Comparison of ENCODE assay signal across 22 mouse cellular contexts in genomic region chr19:42230288-42230568, GRCm38 (mm10). TPM values are rescaled to one million over a fixed set of nuclear protein-coding genes. Genes with fewer than 3 reads are reported as not detected.
DNase-seq lines count a peak whose midpoint lies in the region; ATAC-seq and TF ChIP-seq lines count a peak whose summit lies in the region.
"Had no signal": no experiment of that assay in that cellular context is flagged by ENCODE, and none has a peak within 500 bp of the region (broad histone marks: within the 10 kb centered on the region; RNA-seq: fewer than 3 reads in every experiment).

No protein-coding gene starts in this region.

- no peak overlapping the region for H3K4me3 ChIP-seq in liver, embryonic 14.5 days (ENCODE audit: insufficient read depth in 1 of 2, low read depth in 2 of 2, low read length in 2 of 2)
- H3K4me3 ChIP-seq: embryonic facial prominence, embryonic 13.5 days; forebrain, embryonic 10.5 days; gastrocnemius, adult 2 months; heart, embryonic 10.5 days; hindbrain, embryonic 10.5 days; limb, embryonic 13.5 days; lung, embryonic 15.5 days; myocyte had no signal

- no peak for TF ChIP-seq EP300 in liver, embryonic 14.5 days (IDR thresholded peaks at IDR 0.05; ENCODE audit: low read depth)

- peak; percentile 57; the same call in 1 of the 2 replicates for ATAC-seq in erythroblast, adult 5-6 weeks (replicated peaks; ENCODE audit: low FRiP score, poor library complexity, severe bottlenecking)
- ATAC-seq in liver, embryonic 14.5 days (ENCODE audit: insufficient read depth) = peak; percentile 60; the same call in 1 of the 2 replicates
- ATAC-seq: CD4-positive, CD25-positive, alpha-beta regulatory T cell, adult 4 months had no signal

- no peaks in the 10 kb centered on the region for H3K36me3 ChIP-seq in liver, embryonic 14.5 days (replicated peaks; ENCODE audit: control insufficient read depth, insufficient read depth, low read depth)
- H3K36me3 ChIP-seq: embryonic facial prominence, embryonic 13.5 days; forebrain, embryonic 10.5 days; heart, embryonic 10.5 days; hindbrain, embryonic 10.5 days; limb, embryonic 13.5 days; lung, embryonic 15.5 days had no signal

- no peak for TF ChIP-seq CTCF in liver, embryonic 14.5 days (IDR thresholded peaks at IDR 0.05; ENCODE audit: low read depth)

- DNase-seq in spleen, adult 12 weeks (ENCODE audit: low spot score) = peak; percentile 2
- DNase-seq in spleen, adult 18-20 months = no peak
- DNase-seq in liver, embryonic 14.5 days (ENCODE audit: low read depth in 3 of 3, low spot score in 3 of 3) = peak; percentile 39 to 50 (median 41)
- DNase-seq in frontal cortex, postnatal 36 days (ENCODE audit: low spot score in 2 of 2) = no peak
- no peak for DNase-seq in kidney, adult 8-10 months
- DNase-seq in cerebellum, adult 9-11 months = no peak
- no peak for DNase-seq in left cerebral cortex, adult 18-20 months (ENCODE audit: low spot score in 2 of 2)
- DNase-seq: adrenal gland, adult 2 months; cerebellum, postnatal 10 days; gastrocnemius, adult 2 months; kidney, postnatal 10 days; layer of hippocampus, adult 9-11 months; midbrain, embryonic 14.5 days had no signal

- H3K27ac ChIP-seq in liver, embryonic 14.5 days = no peak overlapping the region
- H3K27ac ChIP-seq: embryonic facial prominence, embryonic 13.5 days; forebrain, embryonic 10.5 days; gastrocnemius, adult 2 months; heart, embryonic 10.5 days; hindbrain, embryonic 10.5 days; limb, embryonic 13.5 days; lung, embryonic 15.5 days had no signal

- no peak overlapping the region for H3K9ac ChIP-seq in liver, embryonic 14.5 days (replicated peaks)
- H3K9ac ChIP-seq: embryonic facial prominence, embryonic 13.5 days; limb, embryonic 13.5 days; lung, embryonic 15.5 days had no signal

- H3K4me1 ChIP-seq in liver, embryonic 14.5 days (replicated peaks; ENCODE audit: control insufficient read depth in 2 of 2, insufficient read depth in 2 of 2, low read length in 1 of 2) = peaks cover 15 to 16% of the 10 kb centered on the region in 2 experiments
- H3K4me1 ChIP-seq: embryonic facial prominence, embryonic 13.5 days; forebrain, embryonic 10.5 days; heart, embryonic 10.5 days; hindbrain, embryonic 10.5 days; limb, embryonic 13.5 days; lung, embryonic 15.5 days had no signal

- H3K9me3 ChIP-seq in liver, embryonic 14.5 days (ENCODE audit: control insufficient read depth, low read length) = no peaks in the 10 kb centered on the region
- H3K9me3 ChIP-seq: embryonic facial prominence, embryonic 13.5 days; forebrain, embryonic 10.5 days; heart, embryonic 10.5 days; hindbrain, embryonic 10.5 days; limb, embryonic 13.5 days; lung, embryonic 15.5 days had no signal

- WGBS in liver, embryonic 14.5 days (ENCODE audit: insufficient replicate concordance) = 19% methylated on average over 5 of the region's 5 CpGs

- peak overlapping the region; percentile 40 for H3K4me2 ChIP-seq in liver, embryonic 14.5 days (ENCODE audit: low read depth)
- H3K4me2 ChIP-seq: embryonic facial prominence, embryonic 13.5 days; limb, embryonic 13.5 days; lung, embryonic 15.5 days had no signal

- no peaks in the 10 kb centered on the region for H3K27me3 ChIP-seq in liver, embryonic 14.5 days (ENCODE audit: control insufficient read depth, insufficient read depth, low read length)
- H3K27me3 ChIP-seq: embryonic facial prominence, embryonic 13.5 days; limb, embryonic 13.5 days; lung, embryonic 15.5 days had no signal

RNA-seq across cellular contexts. Expression of gene Golga7b, which starts 17.1 kb away (rescaled TPM):
- not detected in 2 replicates for total RNA-seq in erythroblast, adult 5-6 weeks (2015; ENCODE audit: low replicate concordance)
- total RNA-seq in erythroblast, adult 5-6 weeks (2017; ENCODE audit: low replicate concordance) = not detected in 2 replicates
- polyA plus RNA-seq in liver, embryonic 14.5 days (2012; rRNA removed) = 0.02 TPM in 1 of 2 replicates, not detected in the other
- polyA plus RNA-seq in liver, embryonic 14.5 days (2014; fragmentation: Nextera tagmentation; extraction: Ambion mirVana) = not detected in 2 replicates
- 100 to 1,000 TPM; 112 to 119 TPM for total RNA-seq in left cerebral cortex, adult 18-20 months (2021)

RNA-seq across cellular contexts. Expression of gene Sfrp5, which starts 28.2 kb away (rescaled TPM):
- not detected in 2 replicates for total RNA-seq in erythroblast, adult 5-6 weeks (2015; ENCODE audit: low replicate concordance)
- not detected in 2 replicates for total RNA-seq in erythroblast, adult 5-6 weeks (2017; ENCODE audit: low replicate concordance)
- polyA plus RNA-seq in liver, embryonic 14.5 days (2012; rRNA removed) = not detected in 2 replicates
- 0.05 TPM in 1 of 2 replicates, not detected in the other for polyA plus RNA-seq in liver, embryonic 14.5 days (2014; fragmentation: Nextera tagmentation; extraction: Ambion mirVana)
- 1 to 10 TPM in 1 of 2 experiments, under 1 TPM in 1; 0.49 to 2.1 TPM for total RNA-seq in left cerebral cortex, adult 18-20 months (2021)
- polyA plus RNA-seq: CD4-positive, CD25-positive, alpha-beta regulatory T cell, adult 4 months had no signal

Comparison
In these comparisons a context has a peak if more than half of its experiments do, and no peak if none do; other contexts are left out.
1. DNase-seq: peak in spleen, adult 12 weeks (single experiment) and liver, embryonic 14.5 days (3 of 3); none in spleen, adult 18-20 months (0 of 2), frontal cortex, postnatal 36 days (0 of 2), kidney, adult 8-10 months (0 of 2), cerebellum, adult 9-11 months (single experiment) and left cerebral cortex, adult 18-20 months (0 of 2).
2. RNA of gene Golga7b, which starts 17.1 kb away (total RNA-seq): 112 to 119 TPM in left cerebral cortex, adult 18-20 months; not detected in erythroblast, adult 5-6 weeks; every median in the first group is over 100 times any median in the second.